Mouse (Mus musculus) frontal cortex, adult 2 months (tissue): ENCODE measurements around the gene Itsn1. TPM values are rescaled to one million over a fixed set of nuclear protein-coding genes. Genes with fewer than 3 reads are reported as not detected.

Source experiments
- DNase-seq, 2 experiments: peaks; one replicate each; pipeline ENCODE4 v3.0.0; 2022; ENCODE audit warnings: low spot score in 1 of 2; ENCODE audit errors: extremely low spot score in 1 of 2
- polyA plus RNA-seq: library from polyadenylated mRNA; depleted of rRNA; stranded (reverse); fragments of >200 nt; gene quantifications from 2 replicates; pipeline ENCODE4 v1.2.3, GENCODE M21; 2012; rRNA removed

Gene Itsn1
- polyA plus RNA-seq = 76.0 and 78.5 TPM in 2 replicates

DNA sequence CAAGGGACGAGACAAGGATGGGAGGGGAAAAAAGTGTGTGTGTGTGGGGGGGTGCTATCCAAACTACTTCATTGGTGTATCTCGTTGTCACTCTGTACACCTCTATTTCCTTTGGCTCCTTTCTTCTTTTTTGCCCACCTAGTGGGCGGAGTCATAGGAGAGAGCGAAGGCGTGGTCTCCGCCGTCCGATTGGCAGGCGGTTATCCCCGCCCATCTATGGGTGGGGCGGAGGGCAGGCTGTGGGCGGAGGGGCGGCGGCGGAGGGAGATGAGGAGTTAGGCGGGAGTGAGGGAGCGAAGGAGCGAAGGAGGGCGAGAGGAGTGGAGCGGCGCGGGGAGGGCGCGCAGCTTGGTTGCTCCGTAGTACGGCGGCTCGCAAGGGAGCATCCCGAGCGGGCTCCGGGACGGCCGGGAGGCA lies at the start of gene Itsn1:
Gene Itsn1, plus strand, starts transcription at position 216 of the 417 bp plus-strand sequence.
- DNase-seq = peak; percentile 97

DNA sequence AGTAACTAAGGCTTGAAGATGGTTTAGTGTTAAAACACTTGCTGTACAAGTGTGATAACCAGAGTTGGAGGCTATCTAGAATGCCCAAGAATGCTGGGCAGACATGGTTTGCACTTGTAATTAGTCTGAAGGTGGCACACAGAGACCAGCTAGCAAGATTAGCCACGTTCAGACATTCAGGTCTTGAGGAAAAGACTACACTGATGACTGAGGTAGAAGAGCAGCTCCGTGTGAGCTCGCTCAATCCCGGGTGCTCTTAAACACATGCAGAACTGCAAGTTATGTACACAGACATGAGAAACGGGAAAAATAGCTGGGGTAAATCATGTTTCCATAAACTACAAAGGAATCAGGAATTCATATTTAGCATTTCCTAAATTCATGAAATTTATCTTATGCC lies 48.4 kb upstream of the Itsn1 start:
- no peak for DNase-seq

DNA sequence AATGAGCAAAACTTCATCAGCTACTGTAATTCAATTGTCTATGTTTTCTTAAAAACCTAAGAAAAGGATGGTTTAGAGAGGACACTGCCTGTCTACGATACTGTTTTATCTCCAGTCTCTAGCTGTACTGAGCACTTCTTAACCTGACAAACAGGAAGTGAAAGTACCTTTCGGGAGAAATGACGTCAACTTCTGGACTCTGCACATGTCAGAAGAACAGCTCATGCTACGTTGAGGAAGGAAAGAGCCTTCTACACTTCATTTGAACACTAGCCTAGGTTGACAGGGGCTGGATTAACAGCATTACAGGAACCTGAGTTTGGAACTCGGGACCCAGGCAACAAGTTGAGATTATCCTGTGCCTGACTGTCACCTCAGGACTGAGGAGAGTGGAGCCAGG lies 43.6 kb upstream of the Itsn1 start:
- no peak for DNase-seq

DNA sequence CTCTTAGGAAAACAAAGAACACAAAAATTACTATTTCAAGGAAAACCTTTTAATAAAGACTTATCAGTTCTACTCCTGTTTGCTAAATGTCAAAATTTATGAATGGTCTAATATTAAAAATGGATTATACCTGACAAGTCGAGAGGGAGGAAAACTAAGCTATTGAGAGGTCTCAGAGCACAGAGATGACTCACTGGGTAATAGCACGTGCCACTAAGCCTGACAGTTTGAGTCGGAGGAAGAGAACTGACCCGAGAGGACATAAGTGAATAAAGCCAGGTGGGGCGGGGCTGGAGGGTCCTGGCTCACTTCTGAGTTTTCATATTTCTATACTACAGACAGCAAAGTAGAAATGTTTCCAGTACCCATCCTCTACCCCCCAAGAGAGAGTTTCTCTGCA lies 42.7 kb upstream of the Itsn1 start:
- no peak for DNase-seq

DNA sequence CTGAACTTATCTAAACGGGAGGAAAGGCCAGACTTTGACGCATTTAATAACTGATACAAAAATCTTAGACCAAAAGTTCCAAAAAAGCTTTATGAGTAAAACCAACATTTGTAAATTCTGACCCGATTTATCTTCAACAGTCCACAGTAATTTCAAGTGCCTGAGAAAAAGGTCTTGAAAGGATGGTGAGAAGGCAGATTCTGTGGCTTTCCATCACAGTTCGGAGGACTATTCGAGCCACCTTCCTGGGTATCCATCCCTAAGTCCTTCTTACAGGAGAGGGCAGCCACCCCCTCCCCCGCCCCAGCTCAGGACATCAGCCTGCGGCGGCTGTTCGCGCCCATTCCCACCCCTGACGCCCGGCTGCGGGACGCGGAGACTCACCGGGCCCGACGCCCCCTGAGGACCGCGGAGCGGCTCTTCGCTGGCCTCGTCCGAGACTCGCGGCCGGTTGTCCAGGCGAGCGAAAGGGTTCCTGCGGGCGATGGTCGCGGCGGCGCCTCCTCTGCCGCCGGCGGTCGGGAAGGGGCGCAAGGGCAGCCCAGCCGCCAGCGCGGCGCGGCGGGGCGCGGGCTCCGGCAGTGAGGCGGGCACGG lies 41.0 kb upstream of the Itsn1 start:
- DNase-seq = no peak

DNA sequence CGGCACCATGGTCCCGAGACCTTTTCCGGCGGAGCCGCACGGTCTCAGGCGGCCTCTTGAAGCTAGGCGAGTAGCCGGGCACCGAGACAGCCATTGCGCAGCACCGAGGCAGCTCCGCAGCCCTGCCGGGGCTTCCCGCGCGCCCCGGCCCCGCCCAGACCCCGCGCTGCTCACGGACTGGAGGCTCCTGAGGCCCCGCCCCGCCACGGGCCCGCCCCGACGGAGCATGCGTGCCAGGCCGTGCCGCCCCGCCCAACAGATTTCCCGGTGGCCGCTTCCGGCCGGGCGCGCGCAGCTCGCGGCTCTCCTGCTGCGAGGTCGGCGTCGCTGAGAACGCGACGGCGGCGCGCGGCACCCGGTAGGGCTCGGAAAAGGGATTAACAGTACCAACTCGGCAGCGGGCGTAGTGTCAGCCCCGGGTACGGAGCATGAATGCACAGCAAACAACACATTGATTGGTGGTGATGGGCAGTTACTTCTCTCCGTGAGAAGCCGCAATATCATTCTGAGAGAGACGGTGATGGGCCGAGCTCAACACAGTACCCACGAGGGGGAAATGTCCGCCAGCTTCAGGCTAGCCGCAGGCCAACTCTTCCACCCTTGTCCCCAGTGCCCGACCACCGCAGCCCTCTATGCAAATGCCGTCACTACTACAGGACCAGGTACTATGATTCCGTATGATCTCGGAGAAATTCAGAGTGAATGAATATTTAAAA lies 40.3 kb upstream of the Itsn1 start, which contains the start of gene Donson:
Gene Donson, minus strand, starts transcription at position 152 of the 716 bp plus-strand sequence.
- peak; percentile 71 to 94 for DNase-seq

DNA sequence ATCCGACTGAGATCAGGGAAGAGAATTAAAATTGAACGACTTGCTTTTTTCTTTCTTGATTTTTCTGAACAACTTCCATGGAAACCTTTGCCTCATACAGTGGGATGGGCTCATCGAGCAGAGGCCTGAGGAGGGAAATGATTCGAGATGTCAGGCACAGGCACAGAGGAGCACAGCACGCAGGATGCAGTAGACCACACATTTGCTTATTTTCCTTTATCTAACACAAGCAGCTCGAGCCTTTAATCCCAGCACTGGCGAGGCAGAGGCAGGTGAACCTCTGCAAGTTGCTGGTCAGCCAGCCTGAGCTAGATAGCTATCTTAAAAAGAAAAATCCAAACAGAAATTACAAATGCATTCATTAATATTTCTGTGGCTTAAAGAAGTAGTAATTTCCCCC lies 39.3 kb upstream of the Itsn1 start:
- no peak for DNase-seq

DNA sequence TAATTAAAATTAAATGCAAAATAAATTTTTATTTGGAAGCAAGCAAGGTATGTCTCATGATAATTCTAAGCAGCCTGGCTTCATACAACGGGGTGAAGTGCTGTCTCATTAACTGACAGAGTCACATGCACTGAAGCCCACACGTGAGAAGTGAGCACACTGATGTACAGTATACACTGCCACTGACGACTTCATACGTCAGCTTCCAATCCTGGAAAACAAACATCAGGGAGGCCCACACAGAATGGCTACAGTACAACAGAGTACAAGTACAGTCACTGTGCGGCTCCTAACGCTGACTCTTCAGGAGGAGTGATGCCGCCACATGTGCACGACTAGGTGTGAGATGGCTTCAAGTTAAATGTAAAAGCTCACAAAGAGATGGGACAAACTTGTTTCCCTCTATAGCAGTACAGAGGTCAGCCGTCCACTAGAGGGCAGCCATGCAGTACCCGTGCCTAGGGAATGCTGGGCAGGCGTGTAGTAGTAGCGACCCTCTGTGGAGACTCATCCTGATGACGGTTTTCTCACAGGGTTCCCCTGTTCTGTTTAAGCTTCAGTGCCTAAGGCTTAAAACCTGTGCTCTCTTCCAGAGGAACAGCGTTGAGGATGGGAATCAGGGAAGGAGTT lies 34.5 kb upstream of the Itsn1 start:
- DNase-seq = peak; percentile 33 to 80

DNA sequence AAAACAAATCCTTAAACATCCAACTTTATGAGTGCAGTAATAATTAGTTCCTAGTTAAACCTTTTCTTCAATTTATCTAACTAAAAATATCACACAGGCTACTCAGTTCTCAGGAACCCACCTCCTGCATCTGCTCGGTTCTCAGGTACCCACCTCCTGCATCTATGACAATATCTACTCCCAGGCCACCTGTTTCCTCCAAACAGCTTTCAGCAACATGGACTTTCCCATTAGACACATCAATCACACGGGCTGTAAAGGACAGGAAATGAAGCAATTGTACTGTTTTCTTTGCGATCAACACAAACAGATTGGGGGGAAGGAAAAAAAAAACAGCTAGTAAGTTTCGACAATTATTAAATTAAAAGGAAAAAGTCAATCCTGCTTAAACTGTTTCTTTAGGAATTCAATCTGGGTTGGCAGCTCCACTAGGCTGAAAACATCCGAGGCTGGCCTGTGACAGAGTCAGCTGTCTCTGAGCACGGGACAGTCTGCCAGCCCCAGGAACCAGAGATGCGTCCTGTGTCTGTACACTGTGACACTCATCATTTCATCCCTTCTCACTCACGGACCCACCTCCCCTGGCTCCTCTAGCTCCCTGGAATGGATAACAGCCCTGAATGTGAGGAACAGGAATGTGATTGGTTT lies 33.8 kb upstream of the Itsn1 start:
- no peak for DNase-seq

DNA sequence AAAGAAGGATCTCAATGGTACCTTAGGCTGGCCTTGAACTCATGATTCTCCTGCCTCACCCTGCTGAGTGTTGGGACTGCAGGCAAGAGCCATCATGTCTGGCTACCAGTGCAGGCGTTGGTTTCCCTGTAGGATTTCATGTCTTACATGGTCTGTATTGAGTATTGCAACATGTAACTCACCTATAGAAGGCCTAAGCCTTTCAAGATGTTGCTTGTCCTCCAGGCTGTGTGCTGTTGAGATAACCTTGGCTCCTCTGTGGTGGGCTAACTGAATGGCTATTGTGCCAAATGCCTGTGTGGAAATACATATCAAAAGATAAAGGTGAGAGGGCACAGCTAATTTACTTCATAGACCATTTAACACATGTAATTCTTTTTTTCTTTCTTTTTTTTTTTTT lies 30.1 kb upstream of the Itsn1 start:
- DNase-seq = no peak

DNA sequence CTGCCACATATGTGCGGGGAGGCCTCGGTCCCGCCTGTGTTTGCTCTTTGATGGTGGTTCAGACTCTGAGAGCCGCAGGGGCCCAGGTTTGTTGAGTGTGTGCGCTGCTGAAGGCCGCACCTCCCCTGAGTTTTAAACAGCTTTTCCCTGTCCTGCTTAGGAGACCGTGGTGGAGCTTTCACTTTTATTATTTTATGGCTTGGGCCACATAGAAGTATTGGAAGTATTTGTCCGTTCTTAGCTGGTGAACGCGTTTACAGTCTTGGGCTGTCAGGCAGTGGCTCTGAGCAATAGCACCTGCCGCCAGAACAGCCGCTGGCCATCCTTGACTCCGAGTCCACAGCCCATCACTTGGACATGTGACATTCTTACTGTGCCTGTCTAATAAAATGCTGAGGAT lies 27.2 kb upstream of the Itsn1 start:
- no peak for DNase-seq

DNA sequence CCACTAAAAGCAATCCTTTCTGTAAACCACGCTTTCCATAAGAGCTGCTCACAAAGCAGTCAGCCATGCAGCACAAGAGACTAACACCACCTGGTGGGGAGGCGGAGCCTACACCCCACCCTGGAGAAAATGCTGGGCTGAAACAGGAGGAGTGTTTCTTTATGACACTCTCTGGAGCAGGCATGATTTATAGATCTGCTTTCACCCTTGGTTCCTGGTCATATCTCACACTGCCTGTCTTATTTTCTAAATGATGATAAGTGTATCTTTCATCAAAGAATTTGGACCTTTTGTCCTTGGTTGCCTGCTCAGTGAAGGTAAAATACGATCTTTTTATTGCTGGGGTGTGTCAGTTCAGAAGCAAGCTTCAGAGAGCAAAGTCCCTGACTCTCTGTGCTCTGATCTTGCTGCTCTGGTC lies 26.3 kb upstream of the Itsn1 start:
- no peak for DNase-seq

DNA sequence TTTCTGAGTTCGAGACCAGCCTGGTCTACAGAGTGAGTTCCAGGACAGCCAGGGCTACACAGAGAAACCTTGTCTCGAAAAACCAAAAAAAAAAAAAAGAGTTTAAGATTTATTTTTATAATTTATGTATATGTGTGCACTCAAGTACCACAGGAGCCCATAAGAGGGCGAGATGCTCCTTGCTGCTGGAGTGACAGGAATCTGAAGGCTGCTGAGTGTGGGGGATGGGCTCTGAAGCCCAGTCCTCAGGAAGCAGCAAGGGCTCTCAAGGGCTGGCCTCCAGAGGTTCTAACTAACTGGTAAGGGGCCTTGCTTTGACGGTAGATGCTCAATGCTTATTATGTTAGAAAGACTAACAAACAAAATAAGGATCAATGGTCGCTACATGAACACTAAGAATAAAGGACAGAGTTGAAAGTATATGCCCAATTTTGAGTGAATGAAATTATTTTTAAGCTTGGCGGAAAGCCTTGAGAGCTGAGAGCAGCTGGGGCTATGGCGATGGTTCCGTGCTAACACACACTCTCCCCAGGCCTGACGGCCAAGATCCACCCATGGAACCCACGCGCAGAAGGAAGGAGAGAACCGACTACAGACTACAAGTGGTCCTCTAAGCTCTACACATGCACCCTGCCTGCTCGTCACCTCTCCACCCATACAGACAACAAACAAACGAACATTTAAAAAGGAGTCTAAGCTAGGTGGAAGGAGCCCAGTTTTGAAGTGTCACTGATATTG lies 24.3 kb upstream of the Itsn1 start:
- peak in 1 of 2 experiments; percentile 44 for DNase-seq

DNA sequence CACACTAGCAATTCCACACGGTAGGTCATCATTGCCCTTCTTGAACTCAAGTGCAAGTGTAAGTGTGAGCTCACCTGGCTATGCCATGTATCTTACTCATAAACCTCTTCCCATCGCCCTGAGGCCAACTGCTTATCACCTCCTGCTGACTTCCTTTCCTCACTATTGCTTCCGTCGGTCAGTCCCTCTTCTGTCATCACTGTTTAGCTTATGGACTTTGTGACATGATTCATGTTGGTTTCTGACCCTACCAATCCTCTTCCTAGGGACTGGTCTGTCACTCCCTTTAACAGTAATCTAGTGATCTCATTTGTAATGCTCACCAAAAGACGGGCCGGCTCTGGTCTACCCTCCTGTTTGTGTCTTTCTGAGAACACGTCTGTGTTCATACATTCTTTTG lies 18.8 kb upstream of the Itsn1 start:
- DNase-seq = no peak

DNA sequence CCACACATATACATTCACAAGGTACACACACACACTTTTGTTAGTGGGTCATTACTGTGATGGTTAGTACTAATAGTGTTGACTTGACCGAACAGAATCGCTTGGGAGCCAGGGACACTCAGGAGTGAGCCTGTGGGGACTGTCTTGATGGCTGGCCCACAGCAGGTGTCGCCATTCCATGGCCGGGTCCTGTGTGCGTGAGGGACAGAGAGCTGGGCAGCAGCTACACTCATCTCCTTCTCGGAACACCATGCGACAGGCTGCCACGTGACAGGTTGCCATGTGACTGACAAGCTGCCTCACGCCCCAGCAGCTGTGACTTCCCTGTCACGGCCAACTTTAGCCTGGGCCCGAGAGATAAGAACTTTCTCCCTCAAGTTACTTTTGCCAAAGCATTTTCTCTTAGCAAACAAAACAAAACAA lies 12.1 kb upstream of the Itsn1 start:
- DNase-seq = no peak

DNA sequence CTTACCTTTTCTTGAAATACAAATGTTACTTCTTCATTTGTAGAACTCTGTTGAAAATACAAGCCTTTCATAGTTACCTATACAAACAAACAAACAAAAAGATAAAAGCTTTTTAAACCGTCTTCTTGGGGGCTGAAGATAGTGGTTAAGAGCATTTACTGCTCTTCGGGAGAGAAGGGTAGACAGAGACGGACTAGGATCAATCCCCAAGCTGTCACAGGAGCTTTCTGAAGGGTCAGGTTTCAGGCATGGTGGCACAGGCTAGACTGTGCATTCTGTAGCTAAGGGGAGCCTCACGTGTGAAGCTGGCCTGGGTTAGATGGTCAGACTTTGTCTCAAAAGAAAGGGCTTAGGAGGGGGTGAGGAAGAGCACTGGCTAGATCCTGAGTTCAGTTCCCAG lies 11.7 kb upstream of the Itsn1 start:
- DNase-seq = no peak

DNA sequence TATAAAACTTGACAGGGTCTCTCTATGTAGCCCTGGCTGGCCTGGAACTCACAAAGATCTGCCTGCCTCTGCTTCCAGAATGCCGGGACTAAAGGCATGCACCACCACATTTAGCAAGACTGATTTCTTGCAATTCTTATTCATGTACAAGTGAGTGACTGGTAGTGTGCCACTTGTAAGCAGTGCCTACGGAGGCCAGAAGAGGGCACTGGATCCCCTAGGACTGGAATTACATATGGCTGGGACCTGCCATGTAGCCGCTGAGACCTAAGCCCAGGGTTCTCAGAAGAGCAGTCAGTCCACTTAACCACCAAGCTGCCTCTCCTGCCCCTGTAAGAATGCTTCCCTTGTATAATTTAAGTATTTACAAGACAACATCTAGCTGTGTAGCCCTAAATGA lies 4.8 kb upstream of the Itsn1 start:
- peak in 1 of 2 experiments; percentile 68 for DNase-seq

DNA sequence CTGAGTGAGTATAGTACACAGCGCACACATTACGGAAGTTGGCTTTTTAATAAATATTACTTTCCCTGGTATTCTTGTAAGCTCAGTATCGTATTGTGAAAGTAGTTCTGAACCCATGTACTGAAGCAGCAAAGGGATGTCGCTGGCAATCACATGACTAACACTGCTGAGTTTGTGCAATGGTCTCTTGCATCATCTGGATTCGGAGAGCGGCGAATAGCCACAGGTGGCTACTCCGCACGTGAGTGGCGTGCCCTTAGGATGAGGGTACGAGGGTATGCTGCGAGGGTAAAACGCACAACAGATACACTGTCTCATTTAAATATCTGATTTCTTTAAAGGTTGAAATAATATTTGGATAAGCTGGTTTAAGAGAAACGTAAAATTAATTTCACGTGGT lies 1.6 kb upstream of the Itsn1 start:
- DNase-seq = no peak

DNA sequence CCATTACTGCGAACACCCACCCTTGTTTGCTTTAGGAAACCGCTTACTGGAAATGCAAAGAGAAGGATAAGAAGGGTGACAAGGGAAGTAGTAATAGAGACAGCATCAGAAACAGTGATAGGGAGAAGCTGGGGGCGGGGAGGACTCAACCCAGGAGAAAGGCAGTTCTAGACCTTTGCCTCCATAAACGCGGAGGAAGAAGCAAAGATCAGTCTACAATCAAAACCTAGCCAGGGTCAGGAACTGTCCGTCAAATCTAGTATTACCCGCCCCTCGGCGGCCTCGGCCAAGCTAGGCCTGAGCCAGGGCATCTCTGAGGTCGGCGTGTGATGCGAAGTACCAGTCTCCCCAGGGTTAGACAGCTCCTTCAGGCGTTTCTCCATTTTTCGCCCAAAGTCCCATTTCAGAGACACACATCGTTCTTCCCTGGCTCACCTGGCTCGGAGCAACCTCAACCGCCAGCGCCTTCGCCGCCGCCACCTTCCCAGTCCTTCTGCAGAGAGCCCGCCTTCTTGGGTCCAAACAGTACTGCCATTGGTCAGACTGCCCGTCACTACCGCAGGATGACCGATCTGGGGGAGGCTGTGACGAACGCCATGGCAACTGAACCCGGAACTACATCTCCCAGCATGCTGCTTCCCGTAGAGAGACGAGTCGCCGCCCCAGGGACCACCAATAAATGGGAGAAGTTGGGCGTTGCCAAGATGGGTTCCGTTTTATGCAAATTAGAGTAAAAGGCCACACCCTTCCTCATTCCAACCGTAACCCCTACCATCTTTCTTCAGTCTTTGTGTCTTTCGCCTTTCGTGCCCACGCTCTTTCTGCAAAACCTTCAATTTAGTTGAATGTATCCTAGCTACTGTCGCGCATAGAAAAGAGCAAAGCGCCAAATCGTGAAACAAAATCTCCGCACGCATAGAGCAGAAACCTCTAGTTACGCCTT lies 687 bp upstream of the Itsn1 start, which contains the start of gene Cryzl1:
Gene Cryzl1, minus strand, starts transcription at position 853 of the 943 bp plus-strand sequence.
- DNase-seq = peak; percentile 99
